Mouse (Mus musculus) testis, postnatal 14 days (tissue): ENCODE data around the gene Rhobtb3.
"Not testable (repeated sequence)": the region's sequence is repeated elsewhere in the genome, so short reads cannot be mapped to it uniquely, and the experiment has no call there.

Experiments
- DNase-seq: peaks from one replicate; pipeline ENCODE4 v3.0.0; 2021; ENCODE audit warnings: low spot score

The Rhobtb3 gene

DNA sequence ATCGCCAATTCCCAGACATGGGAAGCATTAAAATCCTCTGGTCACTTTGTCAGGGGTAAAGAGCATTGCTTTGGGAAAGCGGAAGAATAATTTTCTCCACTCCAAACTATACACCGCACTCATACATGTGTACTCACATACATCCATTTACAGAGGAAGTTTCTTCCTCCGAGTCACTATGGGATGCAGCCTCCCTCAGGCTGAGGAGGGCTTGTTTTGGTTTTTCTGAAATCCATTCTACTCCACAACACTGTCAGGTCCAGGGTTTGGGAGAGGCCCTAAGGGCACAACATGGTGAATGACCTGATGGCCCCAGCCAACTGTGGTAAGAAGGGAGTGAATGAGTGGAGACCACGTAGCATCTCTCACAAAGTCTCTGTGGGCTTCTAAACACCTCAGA, 14.7 kb downstream of the Rhobtb3 start:
- DNase-seq: not testable (repeated sequence)

DNA sequence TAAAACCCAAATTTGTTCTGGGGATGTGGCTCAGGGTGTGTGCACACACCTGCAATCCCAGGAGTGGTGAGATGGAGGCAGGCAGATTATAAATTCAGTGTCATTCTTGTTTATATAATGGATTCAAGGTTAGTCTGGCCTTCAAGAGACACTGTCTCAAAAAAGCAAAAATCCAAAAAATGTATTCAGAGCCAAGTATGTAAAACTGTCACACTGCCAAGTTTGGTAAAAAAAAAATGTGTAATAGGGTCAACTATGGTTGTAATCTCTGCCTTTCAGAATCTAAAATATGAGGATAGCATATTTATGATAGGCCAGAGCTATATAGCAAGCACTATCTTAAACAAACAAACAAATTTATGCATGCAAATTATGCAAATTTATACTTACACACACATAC, 15.8 kb downstream of the Rhobtb3 start:
- no peak for DNase-seq

DNA sequence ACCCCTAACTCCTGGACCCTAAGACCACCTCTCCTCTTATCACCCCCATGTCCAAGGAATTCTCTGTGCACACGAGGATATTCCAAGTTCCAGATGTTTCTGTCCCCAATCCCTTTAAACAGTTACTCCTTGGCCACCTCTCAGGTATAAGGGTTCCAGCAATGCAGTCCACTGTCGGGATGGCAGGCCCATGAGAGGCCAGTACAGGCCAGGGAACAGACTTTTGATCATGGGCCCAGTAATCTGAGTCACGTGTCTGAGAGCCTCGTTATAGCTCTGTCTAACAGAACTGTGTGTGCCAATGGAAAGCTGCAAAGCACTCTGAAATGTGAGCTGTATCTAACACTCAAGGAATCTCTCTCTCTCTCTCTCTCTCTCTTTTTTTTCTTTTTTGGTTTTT, 29.6 kb downstream of the Rhobtb3 start:
- no peak for DNase-seq

DNA sequence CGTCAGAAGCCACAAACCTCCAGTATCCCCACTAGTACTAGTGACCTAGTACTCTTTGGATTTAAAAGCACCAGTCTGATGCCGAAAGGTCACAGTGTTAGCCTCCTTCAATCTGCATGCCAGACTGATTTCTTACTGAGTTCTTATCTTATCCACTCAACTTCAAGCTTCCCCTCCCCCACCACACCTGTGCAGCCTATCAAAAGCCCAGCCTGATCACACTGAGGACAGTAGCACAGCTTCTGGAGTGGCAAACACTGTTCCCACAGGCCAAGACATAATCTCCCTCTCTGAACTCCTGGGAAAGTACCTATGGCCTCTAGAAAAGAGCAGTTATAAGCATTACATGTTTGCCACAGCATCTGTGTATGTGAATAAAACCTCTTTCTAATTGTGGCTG, 35.5 kb downstream of the Rhobtb3 start:
- DNase-seq: no peak

DNA sequence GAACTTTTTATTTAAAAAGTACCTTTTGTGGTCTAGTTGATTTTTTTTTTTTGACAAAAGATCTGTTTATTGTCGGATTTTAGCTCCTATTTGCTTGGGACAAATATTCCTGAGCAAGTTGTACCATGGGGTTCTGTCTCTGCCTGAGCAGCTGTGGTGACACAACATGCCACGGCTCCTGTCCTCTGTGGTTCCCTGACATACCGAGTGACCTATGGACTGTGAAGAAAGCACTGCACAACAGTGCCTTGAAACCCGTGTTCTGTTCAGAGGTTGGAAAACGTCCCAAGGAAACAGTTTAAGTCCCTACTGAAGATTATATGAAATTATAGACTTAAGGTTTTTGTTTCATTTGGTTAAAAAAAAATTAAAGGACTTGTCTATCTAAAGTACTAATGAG, 36.6 kb downstream of the Rhobtb3 start:
- no peak for DNase-seq

DNA sequence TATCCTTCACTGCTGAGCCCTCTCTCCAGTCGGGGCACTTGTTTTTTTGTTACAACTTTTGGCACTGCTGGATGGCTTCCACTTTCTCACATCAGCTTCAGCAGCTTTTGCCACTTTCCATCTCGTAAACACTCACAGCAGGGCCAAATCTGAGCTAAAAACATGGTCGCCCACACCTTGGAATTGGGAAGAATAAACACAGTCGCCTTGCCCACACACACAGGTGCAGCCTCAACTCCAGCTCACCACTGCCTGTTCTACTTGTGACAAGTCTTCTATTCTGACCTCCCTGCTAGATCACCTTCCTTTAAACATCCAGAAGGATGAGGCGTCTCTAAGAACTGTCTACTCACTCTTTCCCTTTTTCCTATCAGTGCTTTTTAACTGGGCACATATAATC, 39.1 kb downstream of the Rhobtb3 start:
- DNase-seq: no peak

DNA sequence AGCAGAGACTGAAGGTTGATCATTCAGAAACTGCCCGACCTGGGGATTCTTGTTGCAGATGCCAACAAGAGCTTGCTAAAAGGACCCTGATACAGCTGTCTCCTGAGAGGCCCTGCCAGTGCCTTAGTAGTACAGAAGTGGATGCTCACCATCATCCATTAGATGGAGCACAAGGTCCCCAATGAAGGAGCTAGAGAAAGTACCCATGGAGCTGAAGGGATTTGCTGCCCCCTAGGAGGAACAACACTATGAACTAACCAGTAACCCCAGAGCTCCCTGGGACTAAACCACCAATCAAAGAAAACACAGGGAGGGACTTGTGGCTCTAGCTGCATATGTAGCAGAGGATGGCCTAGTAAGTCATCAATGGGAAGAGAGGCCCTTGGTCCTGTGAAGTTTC, 42.8 kb downstream of the Rhobtb3 start:
- not testable (repeated sequence) for DNase-seq

DNA sequence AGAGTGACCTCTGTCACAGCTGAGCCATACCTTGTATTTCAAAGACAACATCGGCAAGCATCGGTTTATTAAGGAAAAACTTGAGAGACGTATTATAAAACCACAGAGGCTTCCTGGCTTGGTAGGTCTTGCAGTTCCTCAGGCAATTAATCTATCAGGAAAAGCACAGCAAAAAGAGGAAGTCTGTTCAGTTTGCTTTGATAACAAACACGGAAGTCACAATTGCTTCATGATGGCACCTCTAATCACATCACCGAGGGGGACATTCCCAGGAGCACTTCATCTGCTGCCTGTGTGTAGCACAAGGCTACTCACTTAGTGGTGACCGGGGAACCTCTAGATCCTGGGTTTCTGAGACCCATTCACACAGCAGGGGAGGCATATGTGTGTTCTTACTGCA, 50.8 kb downstream of the Rhobtb3 start:
- DNase-seq: no peak

DNA sequence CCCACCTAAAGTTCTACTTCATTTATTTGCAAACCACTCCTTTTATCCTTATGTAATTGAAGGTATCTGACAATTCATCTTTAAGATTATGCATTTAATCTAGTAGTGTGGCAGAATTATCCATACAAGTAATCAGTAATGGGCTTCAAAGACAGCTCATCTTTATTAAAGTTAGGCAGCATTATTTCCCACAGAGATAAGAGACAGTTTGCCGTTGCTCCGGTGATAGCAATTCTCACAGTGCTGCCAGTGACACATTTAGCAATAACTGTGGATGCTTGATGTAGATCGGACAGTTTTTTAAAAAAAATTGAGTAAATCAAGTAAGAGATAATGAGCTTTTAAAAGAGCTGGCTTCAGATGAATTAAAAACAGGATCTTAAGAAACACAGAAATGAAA, 51.4 kb downstream of the Rhobtb3 start:
- no peak for DNase-seq

DNA sequence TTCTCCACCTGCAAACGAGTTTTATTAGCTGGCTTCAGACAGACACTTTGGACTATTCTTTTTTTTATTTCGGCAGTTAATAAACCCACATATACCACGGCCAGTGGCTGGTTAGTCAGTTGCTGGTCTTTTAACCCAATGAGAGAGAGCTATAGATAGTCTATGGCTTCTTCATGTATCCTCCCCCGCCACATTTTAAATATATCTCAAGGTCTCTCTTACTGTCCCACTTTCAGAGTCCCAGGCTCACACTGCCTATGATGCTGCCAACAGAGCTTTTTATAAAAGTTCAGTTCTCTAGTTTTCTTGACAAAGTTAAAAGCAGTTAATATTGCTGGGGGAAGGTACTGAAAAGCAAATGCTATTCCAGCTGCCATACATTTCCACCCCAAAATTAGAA, 51.9 kb downstream of the Rhobtb3 start:
- DNase-seq: no peak

DNA sequence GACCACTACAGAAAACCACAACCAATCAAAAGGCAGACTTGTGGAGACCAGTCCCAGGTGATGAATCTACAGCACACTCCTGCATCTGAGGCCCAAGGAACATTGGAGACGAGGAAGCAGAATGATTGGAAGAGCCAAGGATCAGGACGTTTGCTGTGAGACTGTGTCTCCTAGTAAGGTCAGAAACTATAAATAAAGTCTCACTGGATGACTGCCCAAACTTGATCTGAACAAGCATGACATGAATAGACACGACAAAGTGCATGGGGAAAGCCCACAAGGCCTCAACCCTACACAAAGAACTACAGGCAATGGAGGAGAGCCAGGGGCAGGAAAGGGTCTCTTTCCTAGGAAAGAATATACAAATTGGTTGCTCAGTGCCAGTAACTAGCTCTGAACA, 59.9 kb downstream of the Rhobtb3 start:
- no peak for DNase-seq

DNA sequence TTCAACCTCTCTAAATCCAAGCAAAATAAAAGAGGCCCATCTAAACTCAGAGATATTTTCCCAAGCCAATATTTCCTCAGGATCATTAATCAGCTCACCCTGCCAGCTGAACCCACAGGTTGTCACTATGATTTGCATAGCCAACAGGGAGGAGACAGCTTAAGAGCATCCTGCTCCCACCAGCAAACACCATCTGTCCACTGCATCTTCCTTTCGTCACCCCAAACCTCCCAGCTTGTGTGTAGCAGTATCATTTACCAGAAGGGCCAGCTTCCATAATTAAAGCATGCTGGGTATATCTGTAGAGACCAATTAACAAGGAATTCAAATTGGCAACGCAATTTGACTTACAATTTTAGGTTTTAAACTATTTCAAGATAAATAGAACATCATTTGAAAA, 63.2 kb downstream of the Rhobtb3 start:
- no peak for DNase-seq

DNA sequence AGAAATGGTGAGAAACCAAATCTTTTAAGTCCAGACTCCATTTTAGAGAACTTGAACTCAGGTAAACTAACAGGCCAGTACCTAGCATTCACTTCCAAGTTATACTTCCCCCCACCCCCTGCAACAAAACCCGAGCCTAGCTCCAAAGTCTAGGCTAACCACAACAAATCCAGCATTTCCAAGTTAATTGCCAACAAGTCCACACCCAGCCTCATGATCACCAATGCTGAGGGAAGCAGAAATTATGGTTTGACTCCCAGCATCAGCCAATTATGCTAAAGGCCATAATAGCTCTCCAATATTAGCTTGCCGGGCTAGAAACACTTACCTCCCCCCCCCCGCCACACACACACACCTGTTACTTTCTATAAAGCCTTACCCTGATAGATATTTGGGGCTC, 64.0 kb downstream of the Rhobtb3 start:
- no peak for DNase-seq

DNA sequence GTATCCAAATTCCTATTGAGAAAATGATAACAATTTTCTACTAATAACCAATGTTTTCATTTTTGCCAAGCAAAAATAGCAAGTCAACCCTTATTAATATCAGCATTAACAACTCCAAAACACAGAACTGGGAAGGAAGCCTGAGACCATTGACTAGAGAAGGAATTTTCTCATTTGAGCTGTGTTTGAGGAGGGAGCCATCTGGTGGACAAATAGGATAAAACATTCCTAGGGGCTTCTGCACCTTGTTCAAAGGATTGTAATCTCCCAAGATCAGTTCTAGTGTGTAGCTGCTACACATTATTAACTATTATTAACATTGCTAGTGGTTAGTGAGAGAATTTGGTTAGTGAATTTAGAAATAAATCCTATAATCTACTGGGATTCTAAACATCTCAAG, 65.8 kb downstream of the Rhobtb3 start:
- DNase-seq: no peak

DNA sequence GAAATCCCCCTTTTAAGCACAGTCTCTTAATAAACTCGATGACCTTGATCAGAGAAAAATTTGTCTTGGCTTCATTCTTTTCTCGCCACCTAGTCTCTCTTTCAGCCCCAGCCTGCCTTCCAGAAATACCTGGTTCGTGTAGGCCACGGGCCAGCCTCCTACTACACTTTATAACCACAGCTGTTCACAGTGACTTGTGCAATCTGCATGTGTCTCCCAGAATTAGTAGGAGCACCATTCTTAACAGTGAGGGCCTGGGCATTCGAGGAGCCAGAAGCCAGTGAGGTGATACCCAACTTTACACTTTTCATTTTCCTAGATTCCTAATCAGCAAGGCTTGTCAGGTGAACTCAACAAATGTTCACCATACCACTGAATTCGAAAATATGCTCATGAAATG, 67.1 kb downstream of the Rhobtb3 start:
- no peak for DNase-seq

DNA sequence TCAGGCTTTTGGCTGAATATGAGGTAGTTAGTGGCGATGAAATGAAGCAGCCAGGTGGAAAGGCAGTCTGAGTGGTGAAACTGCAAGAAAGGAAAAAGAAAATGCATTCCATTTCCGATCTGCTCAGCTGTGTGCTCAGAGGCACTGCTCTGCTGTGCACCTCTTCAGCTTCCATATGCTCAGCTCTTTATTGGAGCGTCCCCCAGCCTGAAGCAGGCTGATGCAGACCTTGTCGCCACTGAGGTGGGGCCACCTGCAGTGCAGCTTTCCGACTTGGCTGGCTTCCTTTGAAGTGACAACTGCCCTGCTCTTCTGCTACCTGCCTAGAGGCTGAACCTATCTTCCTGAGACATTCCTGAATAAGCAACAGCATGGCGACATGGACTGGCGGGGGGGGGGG, 67.5 kb downstream of the Rhobtb3 start:
- DNase-seq: not testable (repeated sequence)

DNA sequence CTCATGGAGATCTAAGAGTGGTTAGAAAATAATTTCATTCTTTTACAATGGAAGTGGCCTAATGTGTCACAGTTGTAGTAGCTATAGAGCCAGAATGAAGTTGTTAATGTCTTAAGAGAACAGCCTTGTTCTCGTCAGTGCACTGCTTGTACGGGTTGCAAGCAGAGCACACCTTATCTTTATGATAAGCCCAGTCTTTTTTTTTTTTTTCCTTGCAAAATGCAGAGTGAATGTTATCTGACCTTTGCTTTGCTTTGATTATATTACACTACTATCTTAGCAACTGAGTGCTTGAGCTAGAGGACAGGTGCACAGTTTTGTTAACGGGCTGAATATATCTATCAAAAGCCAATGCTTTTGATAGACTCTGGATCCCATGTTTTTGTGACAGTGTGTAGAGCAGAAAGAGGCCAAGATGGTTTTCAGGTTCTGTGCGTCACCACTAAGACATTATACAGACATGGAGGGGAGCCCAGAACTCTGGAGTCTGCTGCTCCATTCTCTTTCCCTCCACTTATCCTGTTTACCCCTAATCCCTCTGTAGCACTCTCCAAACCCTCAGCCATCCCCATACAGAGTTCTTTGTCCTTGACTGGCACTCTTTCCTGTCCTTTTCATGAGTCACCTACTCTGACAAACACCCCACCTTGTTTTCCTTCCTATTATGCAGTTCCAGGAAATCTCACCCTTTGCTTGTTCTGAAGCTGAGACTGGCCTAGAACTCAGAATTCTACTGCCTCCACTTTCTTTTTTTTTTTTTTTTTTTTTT, 68.9 kb downstream of the Rhobtb3 start:
- no peak for DNase-seq

DNA sequence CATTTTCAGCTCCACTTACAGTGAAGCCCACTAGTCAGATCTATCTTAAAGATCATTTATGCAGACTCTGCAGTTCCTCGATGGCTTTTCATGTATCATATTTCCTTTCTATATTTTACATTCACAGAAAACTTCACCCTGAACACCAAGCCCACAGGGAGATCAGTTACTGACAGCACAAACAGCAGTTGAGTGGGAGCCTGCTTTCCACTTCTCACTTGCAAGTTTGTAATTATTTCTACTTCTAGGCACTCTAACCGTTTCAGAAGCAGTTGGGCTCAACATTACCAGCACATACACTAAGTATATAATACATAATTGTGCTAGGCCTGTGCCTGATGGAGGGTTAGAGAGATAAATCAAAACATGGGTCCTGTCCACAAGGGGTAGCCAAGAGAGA, 75.8 kb downstream of the Rhobtb3 start:
- DNase-seq: no peak

DNA sequence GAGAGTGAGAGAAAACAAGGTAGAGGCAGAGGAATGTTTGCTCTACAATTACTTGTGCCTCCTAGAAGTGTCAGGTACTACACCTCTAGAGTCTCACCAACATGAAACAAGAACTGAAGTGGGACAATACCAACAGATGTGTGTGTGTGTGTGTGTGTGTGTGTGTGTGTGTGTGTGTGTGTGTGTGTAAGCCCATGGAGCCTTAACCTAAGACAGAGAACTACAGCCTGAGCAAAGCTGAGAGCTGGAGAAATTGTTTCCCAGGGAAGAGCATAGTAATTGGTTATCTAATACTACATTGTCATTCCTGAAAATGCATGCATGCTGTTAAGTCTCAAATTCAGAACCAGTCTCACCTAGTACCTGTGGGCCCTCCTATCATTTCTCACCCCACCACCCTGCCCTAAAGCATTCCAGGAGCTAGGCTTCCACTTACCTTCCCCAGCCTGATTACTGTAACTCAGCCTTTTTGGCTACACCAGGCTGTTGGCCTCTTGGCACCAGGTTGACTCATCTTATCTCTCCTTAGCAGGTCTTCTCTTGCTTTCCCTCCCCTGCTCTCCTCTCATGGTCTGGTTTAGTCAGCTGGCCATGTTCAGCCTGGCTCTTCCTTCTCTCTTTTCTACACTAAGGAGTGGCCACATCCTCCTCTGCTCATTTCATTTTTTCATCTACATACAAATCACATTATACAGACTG, 78.1 kb downstream of the Rhobtb3 start:
- no peak for DNase-seq

DNA sequence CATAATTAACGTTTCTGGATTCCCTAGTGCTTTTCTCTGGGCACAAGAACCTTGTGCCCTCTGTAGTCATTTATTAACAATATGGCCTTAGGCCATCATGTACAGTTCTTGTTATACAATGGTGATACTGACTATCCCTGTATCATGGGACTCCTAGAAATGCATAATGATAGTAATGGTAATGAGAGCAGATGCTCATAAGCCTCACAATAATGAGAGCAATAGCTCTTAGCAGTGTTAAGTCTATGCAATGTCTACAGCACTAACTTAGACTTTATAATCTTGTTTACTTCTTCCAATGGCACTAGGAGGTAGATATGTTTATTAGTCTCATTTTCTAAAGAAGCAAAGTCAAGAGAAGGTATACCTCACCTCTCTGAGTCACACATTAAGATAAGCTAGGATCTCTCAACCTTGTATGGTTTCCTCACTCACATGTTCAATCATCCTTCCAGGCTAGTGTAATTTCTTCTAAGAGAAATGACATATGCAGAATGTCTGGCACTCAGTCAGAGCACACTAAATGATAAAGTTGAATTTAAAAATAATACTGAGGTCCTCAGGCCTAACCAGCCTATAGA, 84.4 kb downstream of the Rhobtb3 start:
- no peak for DNase-seq

DNA sequence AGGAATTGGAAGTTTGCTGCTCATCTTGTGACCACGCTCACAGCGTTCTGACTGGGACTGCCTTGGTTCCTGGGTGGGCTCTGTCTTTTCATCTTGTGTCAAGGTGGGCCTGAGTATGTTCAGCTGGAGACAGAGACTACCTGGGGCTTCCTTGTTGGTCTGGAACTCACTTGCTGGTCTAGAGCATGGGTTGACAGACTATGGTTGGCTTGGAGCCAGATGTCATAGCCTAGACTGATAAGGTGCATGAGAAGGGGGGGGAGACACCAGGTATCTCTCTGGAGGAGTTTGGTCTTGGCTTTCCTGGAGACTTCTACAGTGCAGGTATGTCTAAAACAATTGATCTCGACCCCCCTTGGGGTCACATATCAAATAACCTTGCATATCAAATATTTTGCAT, 90.6 kb downstream of the Rhobtb3 start:
- DNase-seq: no peak

DNA sequence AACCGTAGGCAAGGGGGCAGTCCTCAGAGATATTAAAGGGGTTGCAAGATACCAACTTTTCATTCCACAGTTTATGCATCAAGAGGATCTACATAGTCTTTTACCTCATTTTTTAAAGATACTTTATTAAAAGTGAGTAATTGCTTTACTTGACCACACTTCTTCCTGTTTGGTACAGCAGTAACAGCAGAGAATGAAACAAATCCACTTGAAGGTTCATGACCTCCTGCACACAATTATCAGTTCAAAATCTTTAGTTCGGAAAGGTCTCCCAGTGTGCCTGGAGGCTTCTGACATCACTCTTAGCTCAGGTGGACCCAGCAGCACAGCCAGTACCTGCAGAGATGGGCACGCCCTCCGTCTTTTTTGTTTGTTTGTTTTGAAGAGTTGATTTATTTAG, 91.7 kb downstream of the Rhobtb3 start:
- no peak for DNase-seq

DNA sequence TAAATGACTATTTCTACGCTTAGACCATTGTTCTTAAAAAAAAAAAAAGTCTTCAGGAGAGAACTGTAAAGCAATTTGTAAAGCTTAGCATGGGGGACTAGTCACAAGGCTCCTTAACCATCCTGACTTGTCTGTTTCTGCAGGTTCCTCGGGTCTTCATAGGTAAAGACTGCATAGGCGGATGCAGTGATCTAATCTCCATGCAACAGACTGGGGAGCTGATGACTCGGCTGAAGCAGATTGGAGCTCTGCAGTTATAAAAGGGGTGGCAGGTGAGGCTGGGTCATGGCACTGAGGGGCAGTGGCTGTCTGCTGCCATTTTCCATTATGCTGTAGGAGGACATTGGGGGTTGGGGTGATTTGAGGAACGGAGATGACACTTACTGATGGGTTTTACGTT, 96.7 kb downstream of the Rhobtb3 start:
- no peak for DNase-seq
